Mouse (Mus musculus) limb, embryonic 10.5 days (tissue): ENCODE measurements around the gene Slc37a1. TPM values are rescaled to one million over a fixed set of nuclear protein-coding genes. Genes with fewer than 3 reads are reported as not detected.
A peak's percentile ranks its signal among the peaks of the same experiment; 100 is the strongest.

Source experiments
- DNase-seq: peaks from one replicate; pipeline ENCODE4 v3.0.0-alpha.2; 2017; ENCODE audit warnings: low spot score
- H3K27ac ChIP-seq: fragments of 300-500 bp; sonication (generic); 2 replicates; pipeline ENCODE4 v1.5.1; 2016; ENCODE audit warnings: mild to moderate bottlenecking
- H3K27me3 ChIP-seq: fragments of 300-500 bp; sonication (generic); 2 replicates; pipeline ENCODE4 v1.6.1; 2016; ENCODE audit warnings: low read depth, mild to moderate bottlenecking; ENCODE audit not compliant: poor library complexity, severe bottlenecking
- H3K36me3 ChIP-seq: fragments of 300-500 bp; sonication (generic); 2 replicates; pipeline ENCODE4 v1.6.1; 2016; ENCODE audit warnings: mild to moderate bottlenecking, moderate library complexity
- H3K4me1 ChIP-seq: fragments of 300-500 bp; sonication (generic); 2 replicates; pipeline ENCODE4 v1.6.1; 2016
- H3K4me3 ChIP-seq: fragments of 300-500 bp; sonication (generic); 2 replicates; pipeline ENCODE4 v1.5.1; 2016; ENCODE audit warnings: mild to moderate bottlenecking, moderate library complexity
- H3K9me3 ChIP-seq: fragments of 300-500 bp; sonication (generic); replicated peaks from 2 replicates; pipeline ENCODE4 v1.6.1; 2016; ENCODE audit warnings: mild to moderate bottlenecking
- WGBS: fragments of 180-500 bp; shearing (Covaris S2); methylation state at CpG from one replicate; pipeline ENCODE4 v1.1.7; 2016; 5-methylcytosine and 5-hydroxymethylcytosine counted together
- polyA plus RNA-seq: library from polyadenylated mRNA; unstranded; fragments of >200 nt; fragmentation: Nextera tagmentation; extraction: Ambion mirVana; gene quantifications from 2 replicates; pipeline ENCODE4 v1.2.1, GENCODE M21; 2016

Slc37a1 gene
- polyA plus RNA-seq, 1 experiment from 2014 or later = 4.1 TPM

- H3K4me3 ChIP-seq = no peak overlapping the region
- H3K27ac ChIP-seq = no peak overlapping the region
- 80% methylated on average over 3 of the region's 7 CpGs for WGBS
- H3K4me1 ChIP-seq = peaks cover under 1% of the 10 kb centered on the region; the same call in 1 of the 2 replicates
- peaks cover 5% of the 10 kb centered on the region; the same call in 1 of the 2 replicates for H3K27me3 ChIP-seq
- DNase-seq = no peak
- H3K36me3 ChIP-seq = no peaks in the 10 kb centered on the region
- no peaks in the 10 kb centered on the region for H3K9me3 ChIP-seq
Measured at GRCm38 (mm10) chr17:31271136-31271851, 15.3 kb upstream of the Slc37a1 start.

- no peak overlapping the region for H3K27ac ChIP-seq
- 84% methylated on average over 9 of the region's 9 CpGs for WGBS
- DNase-seq = no peak
- no peaks in the 10 kb centered on the region for H3K36me3 ChIP-seq
- H3K9me3 ChIP-seq = no peaks in the 10 kb centered on the region
- peaks cover 14% of the 10 kb centered on the region for H3K4me1 ChIP-seq
- H3K27me3 ChIP-seq = peaks cover 9% of the 10 kb centered on the region; the same call in 1 of the 2 replicates
- no peak overlapping the region for H3K4me3 ChIP-seq
Measured at GRCm38 (mm10) chr17:31272416-31273165, 14.0 kb upstream of the Slc37a1 start.

- no peak overlapping the region for H3K4me3 ChIP-seq
- 92% methylated on average over 8 of the region's 8 CpGs for WGBS
Measured at GRCm38 (mm10) chr17:31273631-31274030, 13.0 kb upstream of the Slc37a1 start.

GRCm38 (mm10) chr17:31275181-31275580 is 11.4 kb upstream of the Slc37a1 start:
- 80% methylated on average over 6 of the region's 6 CpGs for WGBS
- DNase-seq = no peak
- Histone ChIP-seq H3K4me1 (peaks cover 16% of the 10 kb centered on the region), H3K36me3 (no peaks in the 10 kb centered on the region), H3K4me3 (no peak overlapping the region), H3K9me3 (no peaks in the 10 kb centered on the region), H3K27me3 (peaks cover 9% of the 10 kb centered on the region; the same call in 1 of the 2 replicates), H3K27ac (no peak overlapping the region)

More at GRCm38 (mm10) chr17:31273631-31274030, 13.0 kb upstream of the Slc37a1 start:
- no peak overlapping the region for H3K27ac ChIP-seq
- H3K9me3 ChIP-seq = no peaks in the 10 kb centered on the region
- peaks cover 9% of the 10 kb centered on the region; the same call in 1 of the 2 replicates for H3K27me3 ChIP-seq
- peaks cover 15% of the 10 kb centered on the region for H3K4me1 ChIP-seq
- no peaks in the 10 kb centered on the region for H3K36me3 ChIP-seq
- DNase-seq = no peak

- H3K27me3 ChIP-seq = peaks cover 9% of the 10 kb centered on the region; the same call in 1 of the 2 replicates
- no peaks in the 10 kb centered on the region for H3K9me3 ChIP-seq
- 23% methylated on average over 9 of the region's 9 CpGs for WGBS
- no peaks in the 10 kb centered on the region for H3K36me3 ChIP-seq
- peak overlapping the region; percentile 55 for H3K4me3 ChIP-seq
- H3K27ac ChIP-seq = no peak overlapping the region; the same call in 1 of the 2 replicates
- no peak for DNase-seq
- H3K4me1 ChIP-seq = peaks cover 16% of the 10 kb centered on the region
Measured at GRCm38 (mm10) chr17:31276207-31276921, 10.2 kb upstream of the Slc37a1 start.

GRCm38 (mm10) chr17:31276922-31277918 is 9.4 kb upstream of the Slc37a1 start, which contains the start of gene Rsph1:
TSS of gene Rsph1 (minus strand) at chr17:31277383.
- Histone ChIP-seq H3K36me3 (no peaks in the 10 kb centered on the region), H3K27me3 (peaks cover 9% of the 10 kb centered on the region; the same call in 1 of the 2 replicates), H3K4me3 (peak within 1 kb of the TSS; percentile 55), H3K27ac (peak within 1 kb of the TSS; percentile 37), H3K4me1 (peaks cover 16% of the 10 kb centered on the region), H3K9me3 (no peaks in the 10 kb centered on the region)
- DNase-seq = peak; percentile 88
- 10% methylated on average over 44 of the region's 44 CpGs for WGBS

- no peak overlapping the region for H3K27ac ChIP-seq
- H3K4me3 ChIP-seq = no peak overlapping the region
- no peaks in the 10 kb centered on the region for H3K9me3 ChIP-seq
- H3K27me3 ChIP-seq = peaks cover 9% of the 10 kb centered on the region; the same call in 1 of the 2 replicates
- peaks cover 21% of the 10 kb centered on the region for H3K4me1 ChIP-seq
- no peak for DNase-seq
- 83% methylated on average over 4 of the region's 4 CpGs for WGBS
- H3K36me3 ChIP-seq = no peaks in the 10 kb centered on the region
Measured at GRCm38 (mm10) chr17:31277931-31278330, 8.7 kb upstream of the Slc37a1 start.

- peaks cover 9% of the 10 kb centered on the region; the same call in 1 of the 2 replicates for H3K27me3 ChIP-seq
- 76% methylated on average over 9 of the region's 9 CpGs for WGBS
- DNase-seq = no peak
- H3K27ac ChIP-seq = no peak overlapping the region
- no peaks in the 10 kb centered on the region for H3K36me3 ChIP-seq
- H3K4me3 ChIP-seq = no peak overlapping the region
- H3K9me3 ChIP-seq = no peaks in the 10 kb centered on the region
- peaks cover 21% of the 10 kb centered on the region for H3K4me1 ChIP-seq
Measured at GRCm38 (mm10) chr17:31279541-31279940, 7.1 kb upstream of the Slc37a1 start.

- WGBS = 80% methylated on average over 6 of the region's 6 CpGs
- H3K4me3 ChIP-seq = no peak overlapping the region
Measured at GRCm38 (mm10) chr17:31280269-31280668, 6.3 kb upstream of the Slc37a1 start.

GRCm38 (mm10) chr17:31281830-31282686 is 4.5 kb upstream of the Slc37a1 start:
- H3K36me3 ChIP-seq = no peaks in the 10 kb centered on the region
- DNase-seq = no peak
- H3K4me1 ChIP-seq = peaks cover 13% of the 10 kb centered on the region
- WGBS = 53% methylated on average over 19 of the region's 19 CpGs
- no peaks in the 10 kb centered on the region for H3K9me3 ChIP-seq
- H3K4me3 ChIP-seq = no peak overlapping the region
- H3K27ac ChIP-seq = no peak overlapping the region
- no peaks in the 10 kb centered on the region for H3K27me3 ChIP-seq

More at GRCm38 (mm10) chr17:31280269-31280668, 6.3 kb upstream of the Slc37a1 start:
- DNase-seq = no peak
- Histone ChIP-seq H3K4me1 (peaks cover 21% of the 10 kb centered on the region), H3K27me3 (peaks cover 9% of the 10 kb centered on the region; the same call in 1 of the 2 replicates), H3K27ac (no peak overlapping the region), H3K36me3 (no peaks in the 10 kb centered on the region), H3K9me3 (no peaks in the 10 kb centered on the region)

GRCm38 (mm10) chr17:31282687-31283053 is 3.9 kb upstream of the Slc37a1 start:
- no peaks in the 10 kb centered on the region for H3K9me3 ChIP-seq
- H3K4me3 ChIP-seq = no peak overlapping the region
- H3K27me3 ChIP-seq = no peaks in the 10 kb centered on the region
- WGBS = 34% methylated on average over 7 of the region's 7 CpGs
- H3K36me3 ChIP-seq = no peaks in the 10 kb centered on the region
- DNase-seq = no peak
- peaks cover 7% of the 10 kb centered on the region for H3K4me1 ChIP-seq
- no peak overlapping the region for H3K27ac ChIP-seq
